Mouse (Mus musculus) liver, embryonic 11.5 days (tissue): ENCODE results near the gene Gm45711. TPM values are rescaled to one million over a fixed set of nuclear protein-coding genes. Genes with fewer than 3 reads are reported as not detected.
"Not testable (repeated sequence)": the region's sequence is repeated elsewhere in the genome, so short reads cannot be mapped to it uniquely, and the experiment has no call there.

Source experiments
- ATAC-seq: fragments of 200-750 bp; cut with Nextera tagmentation; replicated peaks from 2 replicates; pipeline ENCODE4 v1.8.0; 2017; ENCODE audit warnings: moderate number of reproducible peaks, mild to moderate bottlenecking, moderate TSS enrichment, moderate library complexity; ENCODE audit not compliant: low FRiP score
- DNase-seq: peaks from one replicate; pipeline ENCODE4 v3.0.0-alpha.2; 2017; ENCODE audit warnings: low spot score
- H3K27ac ChIP-seq: fragments of 300-500 bp; sonication (generic); 2 replicates; pipeline ENCODE4 v1.5.1; 2014; ENCODE audit warnings: mild to moderate bottlenecking, low read depth, low read length, control low read depth
- H3K27me3 ChIP-seq: fragments of 300-500 bp; sonication (generic); replicated peaks from 2 replicates; pipeline ENCODE4 v1.6.1; 2014; ENCODE audit warnings: low read length, mixed read lengths; ENCODE audit not compliant: control insufficient read depth, insufficient read depth
- H3K36me3 ChIP-seq: fragments of 300-500 bp; sonication (generic); 2 replicates; pipeline ENCODE4 v1.6.1; 2014; ENCODE audit warnings: mild to moderate bottlenecking, low read length, moderate library complexity, mixed read lengths; ENCODE audit not compliant: control insufficient read depth, insufficient read depth
- H3K4me1 ChIP-seq: fragments of 300-500 bp; sonication (generic); replicated peaks from 2 replicates; pipeline ENCODE4 v1.6.1; 2014; ENCODE audit warnings: low read length, mixed read lengths; ENCODE audit not compliant: control insufficient read depth, insufficient read depth
- H3K4me2 ChIP-seq: fragments of 300-500 bp; sonication (generic); 2 replicates; pipeline ENCODE4 v1.6.1; 2014; ENCODE audit warnings: mild to moderate bottlenecking, control low read depth, moderate library complexity
- H3K4me3 ChIP-seq: fragments of 300-500 bp; sonication (generic); 2 replicates; pipeline ENCODE4 v1.5.1; 2014; ENCODE audit warnings: low read depth, low read length, control low read depth
- H3K9ac ChIP-seq: fragments of 300-500 bp; sonication (generic); 2 replicates; pipeline ENCODE4 v1.6.1; 2014; ENCODE audit warnings: low read depth, low read length, control low read depth
- H3K9me3 ChIP-seq: fragments of 300-500 bp; sonication (generic); 2 replicates; pipeline ENCODE4 v1.6.1; 2016; ENCODE audit warnings: low read length, inconsistent platforms, mixed read lengths; ENCODE audit not compliant: control insufficient read depth
- WGBS: fragments of 180-500 bp; shearing (Covaris S2); extraction: QIAGEN DNeasy Blood & Tissue Kit; methylation state at CpG from one replicate; pipeline ENCODE4 v1.1.7; 2014; 5-methylcytosine and 5-hydroxymethylcytosine counted together
- polyA plus RNA-seq: library from polyadenylated mRNA; unstranded; fragments of >200 nt; fragmentation: Nextera tagmentation; extraction: Ambion mirVana; gene quantifications from 2 replicates; pipeline ENCODE4 v1.2.1, GENCODE M21; 2014

Gene Gm45711
- polyA plus RNA-seq, 1 experiment from 2014 or later = not detected

- not testable (repeated sequence) for H3K4me3 ChIP-seq, DNase-seq, ATAC-seq, H3K9me3 ChIP-seq, H3K27ac ChIP-seq, H3K36me3 ChIP-seq, H3K4me1 ChIP-seq, H3K4me2 ChIP-seq, H3K9ac ChIP-seq, H3K27me3 ChIP-seq
- WGBS = 92% methylated on average over 4 of the region's 4 CpGs
These were observed 7.3 kb downstream of the Gm45711 start for GRCm38 (mm10) chr8:104302536-104302935.

- H3K27me3 ChIP-seq, ATAC-seq, H3K4me2 ChIP-seq, H3K27ac ChIP-seq, H3K9ac ChIP-seq, H3K9me3 ChIP-seq, H3K4me3 ChIP-seq, H3K36me3 ChIP-seq, DNase-seq, H3K4me1 ChIP-seq: not testable (repeated sequence)
- 33% methylated on average over 3 of the region's 3 CpGs for WGBS
These were observed 8.3 kb downstream of the Gm45711 start for GRCm38 (mm10) chr8:104301577-104301976.

- WGBS = 78% methylated on average over 1 of the region's 1 CpGs
- H3K9me3 ChIP-seq = no peaks in the 10 kb centered on the region
- no peak for ATAC-seq
- DNase-seq = no peak
- H3K4me1 ChIP-seq = no peaks in the 10 kb centered on the region
- H3K9ac ChIP-seq = no peak overlapping the region
- no peak overlapping the region for H3K4me2 ChIP-seq
- no peak overlapping the region for H3K27ac ChIP-seq
- H3K4me3 ChIP-seq = no peak overlapping the region
- H3K36me3 ChIP-seq = no peaks in the 10 kb centered on the region
- H3K27me3 ChIP-seq = no peaks in the 10 kb centered on the region; the same call in 1 of the 2 replicates
These were observed 15.5 kb downstream of the Gm45711 start for GRCm38 (mm10) chr8:104294396-104294795.

GRCm38 (mm10) chr8:104293081-104293480 lies 16.8 kb downstream of the Gm45711 start, which contains the start of gene Cmtm2a:
Cmtm2a (minus strand) TSS chr8:104293181.
- H3K36me3 ChIP-seq, H3K4me2 ChIP-seq, H3K9ac ChIP-seq, ATAC-seq, DNase-seq, H3K4me3 ChIP-seq, H3K27me3 ChIP-seq, H3K27ac ChIP-seq, H3K4me1 ChIP-seq, H3K9me3 ChIP-seq: not testable (repeated sequence)
- 85% methylated on average over 12 of the region's 12 CpGs for WGBS

GRCm38 (mm10) chr8:104268937-104269440 lies 40.9 kb downstream of the Gm45711 start:
- H3K4me2 ChIP-seq = no peak overlapping the region
- WGBS = 83% methylated on average over 6 of the region's 6 CpGs

GRCm38 (mm10) chr8:104268368-104268767 lies 41.5 kb downstream of the Gm45711 start:
- DNase-seq (no peak), ATAC-seq (no peak)
- peaks cover 5% of the 10 kb centered on the region for H3K36me3 ChIP-seq
- no peaks in the 10 kb centered on the region for H3K9me3 ChIP-seq
- no peak overlapping the region for H3K4me2 ChIP-seq
- no peak overlapping the region for H3K9ac ChIP-seq
- H3K4me1 ChIP-seq = no peaks in the 10 kb centered on the region
- no peaks in the 10 kb centered on the region for H3K27me3 ChIP-seq
- no peak overlapping the region for H3K27ac ChIP-seq
- no peak overlapping the region for H3K4me3 ChIP-seq

More at GRCm38 (mm10) chr8:104268937-104269440, 40.9 kb downstream of the Gm45711 start:
- ATAC-seq (no peak), DNase-seq (no peak)
- Histone ChIP-seq H3K4me3 (no peak overlapping the region), H3K9me3 (no peaks in the 10 kb centered on the region), H3K27ac (no peak overlapping the region), H3K4me1 (no peaks in the 10 kb centered on the region), H3K9ac (no peak overlapping the region), H3K36me3 (peaks cover under 1% of the 10 kb centered on the region; the same call in 1 of the 2 replicates), H3K27me3 (no peaks in the 10 kb centered on the region)

GRCm38 (mm10) chr8:104264271-104264935 lies 45.5 kb downstream of the Gm45711 start:
- 96% methylated on average over 22 of the region's 22 CpGs for WGBS
- H3K27me3 ChIP-seq, H3K27ac ChIP-seq, DNase-seq, H3K9ac ChIP-seq, ATAC-seq, H3K4me1 ChIP-seq, H3K9me3 ChIP-seq, H3K4me3 ChIP-seq, H3K4me2 ChIP-seq, H3K36me3 ChIP-seq: not testable (repeated sequence)

GRCm38 (mm10) chr8:104261802-104262201 lies 48.1 kb downstream of the Gm45711 start:
- H3K27me3 ChIP-seq, H3K4me1 ChIP-seq, H3K9me3 ChIP-seq, H3K4me2 ChIP-seq, H3K9ac ChIP-seq, H3K27ac ChIP-seq, DNase-seq, ATAC-seq, H3K4me3 ChIP-seq: not testable (repeated sequence)
- 93% methylated on average over 5 of the region's 5 CpGs for WGBS
- peaks cover 15% of the 10 kb centered on the region for H3K36me3 ChIP-seq

GRCm38 (mm10) chr8:104253016-104253415 lies 56.9 kb downstream of the Gm45711 start:
- DNase-seq (peak; percentile 34), ATAC-seq (no peak)
- H3K9me3 ChIP-seq = no peaks in the 10 kb centered on the region

More at GRCm38 (mm10) chr8:104253016-104253415, 56.9 kb downstream of the Gm45711 start:
- Histone ChIP-seq H3K4me3 (no peak overlapping the region), H3K36me3 (peaks cover under 1% of the 10 kb centered on the region), H3K27me3 (no peaks in the 10 kb centered on the region), H3K27ac (no peak overlapping the region), H3K4me2 (no peak overlapping the region), H3K9ac (no peak overlapping the region), H3K4me1 (peaks cover 7% of the 10 kb centered on the region; the same call in 1 of the 2 replicates)
- 77% methylated on average over 3 of the region's 3 CpGs for WGBS
